Mouse (Mus musculus) cerebral cortex, adult 2 months (tissue): ENCODE measurements around the gene Akr1cl.

Experiments used
- WGBS: fragments of 180-500 bp; shearing (Covaris S2); methylation state at CpG from one replicate; pipeline ENCODE4 v1.1.7; 2018; 5-methylcytosine and 5-hydroxymethylcytosine counted together

The Akr1cl gene

GRCm38 (mm10) chr1:65032641-65033040 is at the start of gene Akr1cl:
TSS of gene Akr1cl (minus strand) at chr1:65032759.

GRCm38 (mm10) chr1:65082188-65082587 is 49.6 kb upstream of the Akr1cl start, which contains the start of gene Crygb:
TSS of gene Crygb (minus strand) at chr1:65082288.
- WGBS, result 54% methylated on average over 7 of the region's 7 CpGs

GRCm38 (mm10) chr1:65075607-65076006 is 43.0 kb upstream of the Akr1cl start:
- 9% methylated on average over 5 of the region's 5 CpGs for whole genome bisulfite sequencing

- 77% methylated on average over 6 of the region's 6 CpGs for WGBS
Measured at GRCm38 (mm10) chr1:65073589-65073988, 41.0 kb upstream of the Akr1cl start, which contains the start of gene Crygc. TSS of gene Crygc (minus strand) at chr1:65073689.

- WGBS, result 82% methylated on average over 15 of the region's 15 CpGs
Measured at GRCm38 (mm10) chr1:65064201-65064600, 31.6 kb upstream of the Akr1cl start.

- WGBS, result 47% methylated on average over 8 of the region's 8 CpGs
Measured at GRCm38 (mm10) chr1:65063352-65063751, 30.8 kb upstream of the Akr1cl start, which contains the start of gene Crygd. TSS of gene Crygd (minus strand) at chr1:65063452.

- WGBS, result 44% methylated on average over 2 of the region's 2 CpGs
Measured at GRCm38 (mm10) chr1:65052140-65052539, 19.6 kb upstream of the Akr1cl start.

GRCm38 (mm10) chr1:65051696-65052095 is 19.1 kb upstream of the Akr1cl start:
- 77% methylated on average over 7 of the region's 7 CpGs for WGBS

- WGBS, result 74% methylated on average over 8 of the region's 12 CpGs
Measured at GRCm38 (mm10) chr1:65050952-65051351, 18.4 kb upstream of the Akr1cl start, which contains the start of gene Cryge. TSS of gene Cryge (minus strand) at chr1:65051149.

- WGBS, result 53% methylated on average over 12 of the region's 12 CpGs
Measured at GRCm38 (mm10) chr1:65048781-65049180, 16.2 kb upstream of the Akr1cl start.

GRCm38 (mm10) chr1:65046401-65047109 is 14.0 kb upstream of the Akr1cl start:
- WGBS, result 35% methylated on average over 8 of the region's 8 CpGs

- WGBS, result 84% methylated on average over 2 of the region's 2 CpGs
Measured at GRCm38 (mm10) chr1:65043433-65043832, 10.9 kb upstream of the Akr1cl start.

GRCm38 (mm10) chr1:65041837-65042236 is 9.3 kb upstream of the Akr1cl start:
- 95% methylated on average over 3 of the region's 3 CpGs for WGBS

GRCm38 (mm10) chr1:65040806-65041205 is 8.2 kb upstream of the Akr1cl start:
- 85% methylated on average over 6 of the region's 6 CpGs for WGBS

GRCm38 (mm10) chr1:65039679-65040078 is 7.1 kb upstream of the Akr1cl start:
- WGBS, result 91% methylated on average over 3 of the region's 3 CpGs

- WGBS, result 69% methylated on average over 2 of the region's 2 CpGs
Measured at GRCm38 (mm10) chr1:65037542-65037941, 5.0 kb upstream of the Akr1cl start.

GRCm38 (mm10) chr1:65035513-65035912 is 3.0 kb upstream of the Akr1cl start:
- WGBS, result 49% methylated on average over 3 of the region's 3 CpGs

GRCm38 (mm10) chr1:65028206-65028605 is 4.4 kb downstream of the Akr1cl start:
- 71% methylated on average over 9 of the region's 9 CpGs for WGBS

- WGBS, result 85% methylated on average over 4 of the region's 4 CpGs
Measured at GRCm38 (mm10) chr1:65012726-65013125, 19.8 kb downstream of the Akr1cl start.

- 11% methylated on average over 9 of the region's 9 CpGs for WGBS
Measured at GRCm38 (mm10) chr1:65010153-65010552, 22.4 kb downstream of the Akr1cl start.

- 88% methylated on average over 6 of the region's 6 CpGs for WGBS
Measured at GRCm38 (mm10) chr1:65005575-65005974, 27.0 kb downstream of the Akr1cl start.

- WGBS, result 85% methylated on average over 4 of the region's 4 CpGs
Measured at GRCm38 (mm10) chr1:65004526-65004925, 28.0 kb downstream of the Akr1cl start.

- WGBS, result 75% methylated on average over 4 of the region's 4 CpGs
Measured at GRCm38 (mm10) chr1:64993206-64993605, 39.4 kb downstream of the Akr1cl start.

- 30% methylated on average over 7 of the region's 7 CpGs for WGBS
Measured at GRCm38 (mm10) chr1:64986120-64986519, 46.4 kb downstream of the Akr1cl start.
